Mouse (Mus musculus) left cerebral cortex, adult 6 months (tissue): Measurements from ENCODE around the gene Gm21704. TPM values are rescaled to one million over a fixed set of nuclear protein-coding genes. Genes with fewer than 3 reads are reported as not detected.

Experiments used
- long read RNA-seq, 2 experiments: library from polyadenylated mRNA; unstranded; transcript quantifications; one replicate each; pipeline ENCODE4 v2.0.0; 2019 to 2020
- polyA plus RNA-seq: library from polyadenylated mRNA; unstranded; fragments of <200 nt; fragmentation: Nextera tagmentation; gene quantifications from 2 replicates; pipeline ENCODE4 v1.2.3, GENCODE M21; 2021

The Gm21704 gene
- not detected in 2 replicates for polyA plus RNA-seq
- long read RNA-seq, experiment 1, result 0 reads
- long read RNA-seq, experiment 2, result 0 reads

DNA sequence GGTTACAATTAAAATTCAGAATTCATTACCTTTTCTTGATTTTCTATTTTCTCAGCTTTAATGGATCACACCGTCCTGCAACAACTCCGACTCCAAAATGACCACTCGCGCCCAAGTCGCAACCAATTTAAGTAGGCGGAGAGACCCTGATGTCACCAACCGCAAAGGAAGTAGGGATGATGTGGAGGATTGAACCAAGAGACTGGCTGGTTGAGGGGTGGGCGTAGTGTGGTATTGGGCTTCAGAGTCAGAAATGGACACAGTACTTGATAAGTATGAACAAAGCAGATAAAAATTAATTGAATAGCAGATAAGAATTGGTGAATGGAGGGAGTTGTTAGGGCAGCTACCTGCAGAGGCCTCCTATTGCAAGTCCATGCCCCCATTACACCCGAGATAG, at the start of gene Gm21704, which contains the start of gene Gm21708:
Gene Gm21704, minus strand, starts transcription at position 101 of the 400 bp plus-strand sequence.
Gene Gm21708, minus strand, starts transcription at position 101 of the 400 bp plus-strand sequence.

DNA sequence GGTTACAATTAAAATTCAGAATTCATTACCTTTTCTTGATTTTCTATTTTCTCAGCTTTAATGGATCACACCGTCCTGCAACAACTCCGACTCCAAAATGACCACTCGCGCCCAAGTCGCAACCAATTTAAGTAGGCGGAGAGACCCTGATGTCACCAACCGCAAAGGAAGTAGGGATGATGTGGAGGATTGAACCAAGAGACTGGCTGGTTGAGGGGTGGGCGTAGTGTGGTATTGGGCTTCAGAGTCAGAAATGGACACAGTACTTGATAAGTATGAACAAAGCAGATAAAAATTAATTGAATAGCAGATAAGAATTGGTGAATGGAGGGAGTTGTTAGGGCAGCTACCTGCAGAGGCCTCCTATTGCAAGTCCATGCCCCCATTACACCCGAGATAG, 64.7 kb downstream of the Gm21704 start, which contains the start of gene Gm21693:
Gene Gm21693, minus strand, starts transcription at position 101 of the 400 bp plus-strand sequence.

Other genes starting within 250 kb of the Gm21704 start
- not detected in 2 replicates for gene Gm21677, start 103.7 kb downstream of the Gm21704 start, polyA plus RNA-seq
- gene Gm21693, start 64.8 kb downstream of the Gm21704 start, polyA plus RNA-seq, result not detected in 2 replicates
- not detected in 2 replicates for gene Gm21708, start within 50 bp of the Gm21704 start, polyA plus RNA-seq